Mouse (Mus musculus) NIH3T3 (cell line): ENCODE measurements around the gene Poc1a.

Experiments used
- DNase-seq: peaks from one replicate; pipeline ENCODE4 v3.0.0-alpha.2; 2012; ENCODE audit warnings: low read depth

The Poc1a gene

DNA sequence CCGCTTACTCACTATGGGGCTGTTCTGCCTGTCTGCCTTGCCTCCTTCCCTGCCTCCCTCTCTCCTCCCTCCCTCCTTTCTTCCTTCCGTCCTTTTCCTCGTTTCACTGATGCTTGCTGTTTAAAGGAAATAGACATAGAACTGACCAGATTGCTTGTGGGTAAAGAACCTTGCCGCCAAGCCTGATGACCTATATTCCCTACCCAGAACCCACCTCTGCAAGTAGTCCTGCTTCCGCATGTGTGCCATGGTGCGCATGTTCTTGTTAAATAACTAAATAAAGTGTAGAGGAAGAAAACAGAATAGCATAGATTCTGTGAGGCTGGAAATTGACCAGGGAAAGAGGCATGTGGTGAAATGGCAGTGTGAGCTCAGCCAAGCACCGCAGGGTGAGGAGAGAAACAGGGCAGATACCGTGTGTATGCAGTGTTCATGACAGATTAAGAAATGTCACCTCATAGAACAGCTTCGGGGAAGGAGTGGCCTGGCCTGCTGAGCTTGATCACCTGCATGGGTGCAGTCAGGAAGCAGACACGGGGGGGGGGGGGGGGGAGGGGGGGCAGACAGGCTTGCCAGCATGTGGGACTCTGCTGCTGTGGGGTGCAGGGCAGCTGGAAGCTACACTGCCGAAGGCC lies 20.7 kb downstream of the Poc1a start:
- DNase-seq = no peak

DNA sequence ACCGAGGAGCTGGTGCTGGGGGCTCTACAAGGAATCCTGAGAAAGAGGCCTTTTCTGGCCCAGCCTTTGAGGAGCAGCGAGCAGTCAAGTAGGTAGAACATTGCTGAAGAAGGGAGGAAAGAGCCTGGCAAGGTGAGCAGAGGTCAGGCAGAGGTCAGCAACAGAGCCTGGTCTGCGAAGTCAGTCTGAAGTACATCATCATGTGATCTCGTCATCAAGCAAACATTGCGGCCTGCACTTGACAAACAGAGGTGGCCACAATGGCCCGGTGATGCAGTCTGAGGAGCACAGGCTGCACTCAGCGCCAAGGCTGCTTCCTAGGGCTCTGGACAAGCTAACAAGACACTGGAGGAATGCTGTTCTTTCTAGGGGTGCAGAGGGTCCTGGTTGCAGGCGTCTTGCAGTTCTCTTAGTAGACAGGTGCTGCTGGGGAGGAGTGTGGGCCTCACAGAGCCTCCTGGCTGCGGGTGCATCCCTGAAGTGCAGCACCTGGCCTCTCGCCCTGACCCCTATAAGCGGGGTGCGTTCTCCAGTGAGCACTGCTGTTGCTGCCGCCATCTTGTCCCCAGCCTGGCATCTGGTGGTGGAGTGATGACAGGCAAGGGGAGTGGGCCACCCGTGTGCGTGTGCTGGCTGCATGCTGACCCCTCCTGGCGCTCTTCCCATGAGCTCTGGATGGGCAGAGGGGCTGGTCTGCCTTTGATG lies 21.7 kb downstream of the Poc1a start:
- DNase-seq = no peak

DNA sequence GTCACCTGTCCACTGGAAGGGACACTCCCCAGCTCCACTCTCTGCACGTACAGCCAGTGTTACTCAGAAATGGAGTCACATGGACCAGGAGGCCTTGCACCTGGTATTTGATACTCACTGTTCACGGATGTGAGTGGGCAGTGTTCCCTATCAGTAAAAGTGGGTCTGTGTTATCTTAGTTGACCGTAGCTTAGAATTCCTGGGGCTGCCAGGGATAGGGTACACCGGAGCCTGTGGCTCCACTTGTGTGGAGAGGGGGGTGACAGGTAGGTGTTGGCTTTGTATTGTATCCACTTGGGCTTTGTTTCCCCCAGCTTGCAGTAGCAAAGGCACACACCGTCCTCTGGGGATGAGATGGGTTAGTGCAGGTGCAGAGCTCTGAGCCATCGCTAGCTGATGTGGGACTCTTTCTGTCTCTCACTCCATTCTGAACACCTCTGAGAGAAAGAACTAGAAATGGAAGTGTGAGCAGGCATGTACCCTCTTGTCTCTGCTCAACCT lies 22.6 kb downstream of the Poc1a start:
- DNase-seq = no peak

DNA sequence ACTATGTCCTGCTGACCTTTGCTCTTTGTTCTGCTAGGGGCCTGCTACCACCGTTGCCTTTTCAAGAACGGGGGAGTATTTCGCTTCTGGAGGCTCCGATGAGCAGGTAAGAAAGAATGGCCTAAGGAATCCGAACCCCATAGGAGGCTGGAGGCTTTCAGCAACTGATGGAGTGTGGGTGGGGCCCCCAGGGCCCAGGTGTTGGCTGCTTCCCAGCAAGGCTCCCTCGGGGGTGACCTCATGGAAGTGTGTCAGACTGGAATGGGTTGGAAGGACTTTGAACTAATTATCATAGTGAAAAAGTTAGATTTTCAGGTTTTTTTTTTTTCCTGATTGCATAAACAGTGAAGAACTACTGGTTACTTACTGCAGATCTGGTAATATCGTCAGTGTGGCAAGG lies 24.4 kb downstream of the Poc1a start:
- peak; percentile 42 for DNase-seq

DNA sequence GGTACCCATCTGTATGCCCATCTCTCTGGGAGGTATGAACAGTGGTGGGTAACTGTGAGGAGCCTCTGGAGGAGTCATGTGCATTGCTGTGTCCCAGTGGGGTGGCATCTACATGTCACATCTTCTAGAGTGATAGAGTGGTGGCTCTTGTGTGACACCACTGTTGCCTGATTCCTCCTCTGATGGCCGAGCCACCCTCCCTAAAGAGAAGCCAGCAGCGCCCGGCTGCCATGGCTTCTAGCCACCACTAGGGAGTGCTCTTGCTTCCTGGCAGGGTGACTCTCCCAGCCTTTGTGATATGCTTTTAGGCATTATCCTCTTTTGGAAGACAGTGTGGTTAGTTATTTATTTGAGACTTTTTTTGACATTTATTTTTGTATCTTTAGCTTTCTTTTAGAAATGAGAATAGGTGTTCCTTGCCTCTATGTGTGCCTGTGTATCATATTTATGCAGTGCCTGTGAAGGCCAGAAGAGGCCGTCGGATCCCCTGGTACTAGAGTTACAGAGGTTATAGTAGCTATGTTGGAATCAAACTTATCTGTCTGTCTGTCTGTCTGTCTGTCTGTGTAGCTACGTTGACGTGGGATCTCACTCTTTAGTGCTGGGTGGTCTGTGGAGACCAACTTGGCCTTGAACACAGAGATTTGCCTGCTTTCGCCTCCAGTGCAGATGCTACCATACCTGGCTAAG lies 25.9 kb downstream of the Poc1a start:
- peak; percentile 83 for DNase-seq

DNA sequence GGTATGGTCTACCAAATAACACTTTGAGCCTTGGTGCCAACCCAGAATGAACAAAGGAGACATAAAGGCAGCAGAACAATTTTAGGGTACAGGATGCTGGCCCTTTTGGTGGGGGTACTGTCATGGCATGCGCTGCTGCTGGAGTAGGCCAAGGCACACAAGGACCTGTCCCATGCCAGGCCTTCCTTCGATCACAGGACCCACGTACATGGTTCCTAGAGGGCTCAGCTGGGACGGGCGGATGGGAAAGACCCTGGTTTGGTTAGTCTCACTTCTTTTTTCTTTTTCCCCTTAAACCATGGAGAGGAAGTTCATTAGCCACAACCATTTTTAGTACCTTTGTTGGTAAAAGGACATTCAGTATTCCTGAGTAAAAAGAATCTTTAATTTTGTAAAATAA lies 27.3 kb downstream of the Poc1a start:
- no peak for DNase-seq

DNA sequence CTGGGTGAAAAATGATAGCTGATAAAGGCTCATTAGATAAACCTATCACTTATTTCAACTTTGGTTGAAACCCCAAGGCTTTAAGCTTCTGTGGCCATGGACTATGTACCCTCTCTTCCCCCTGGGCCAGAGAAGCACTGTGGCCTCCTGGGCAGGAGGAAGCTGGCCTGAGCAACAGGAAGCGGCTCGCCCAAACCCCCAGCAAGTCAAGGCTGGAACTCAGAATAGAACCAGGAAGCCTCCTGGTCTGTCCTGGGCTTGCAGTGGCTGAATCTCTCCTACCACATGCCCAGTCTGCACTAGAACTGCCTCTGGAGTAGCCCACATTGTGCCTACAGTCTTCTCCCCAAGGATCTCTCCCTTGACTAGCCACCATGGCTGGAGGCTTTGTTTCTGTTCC lies 27.7 kb downstream of the Poc1a start:
- DNase-seq = no peak

DNA sequence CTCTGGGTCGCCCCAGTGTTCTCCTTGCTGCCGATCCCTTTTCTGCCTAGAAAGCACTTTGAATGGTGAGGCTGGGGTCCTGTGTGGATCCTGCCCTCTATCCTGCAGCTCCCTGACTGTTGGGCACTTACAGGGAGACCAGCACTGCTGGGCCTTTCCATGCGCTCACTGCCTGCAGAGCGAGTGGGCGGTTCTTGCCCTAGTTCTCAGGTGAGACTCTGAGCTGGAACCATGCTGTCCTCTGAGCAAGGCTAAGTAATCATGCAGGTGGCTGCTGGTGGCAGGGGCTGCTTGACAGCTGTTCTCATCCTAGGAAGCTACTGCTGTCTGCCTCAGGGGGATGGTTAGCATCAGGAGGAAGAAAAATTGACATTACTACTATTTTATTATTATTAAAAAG lies 28.1 kb downstream of the Poc1a start:
- no peak for DNase-seq

DNA sequence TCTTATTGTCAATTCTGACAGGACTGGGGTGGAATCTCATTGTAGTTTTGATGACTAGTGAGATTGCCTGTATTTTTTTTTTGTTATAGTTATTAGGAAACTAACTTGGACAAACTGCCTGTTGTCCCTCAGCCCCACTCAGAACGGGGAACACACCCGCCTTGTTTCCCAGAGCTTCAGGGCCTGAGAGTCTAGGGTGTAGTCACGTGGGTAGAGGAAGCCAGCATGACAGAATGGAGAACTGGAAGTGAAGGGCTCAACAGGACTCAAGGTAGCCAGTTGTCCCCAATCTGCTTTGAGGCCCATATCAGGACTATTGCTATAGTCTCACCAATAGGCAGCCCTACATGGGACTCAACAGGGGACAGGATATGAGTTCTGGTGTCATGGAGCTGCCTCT lies 29.0 kb downstream of the Poc1a start:
- DNase-seq = no peak

DNA sequence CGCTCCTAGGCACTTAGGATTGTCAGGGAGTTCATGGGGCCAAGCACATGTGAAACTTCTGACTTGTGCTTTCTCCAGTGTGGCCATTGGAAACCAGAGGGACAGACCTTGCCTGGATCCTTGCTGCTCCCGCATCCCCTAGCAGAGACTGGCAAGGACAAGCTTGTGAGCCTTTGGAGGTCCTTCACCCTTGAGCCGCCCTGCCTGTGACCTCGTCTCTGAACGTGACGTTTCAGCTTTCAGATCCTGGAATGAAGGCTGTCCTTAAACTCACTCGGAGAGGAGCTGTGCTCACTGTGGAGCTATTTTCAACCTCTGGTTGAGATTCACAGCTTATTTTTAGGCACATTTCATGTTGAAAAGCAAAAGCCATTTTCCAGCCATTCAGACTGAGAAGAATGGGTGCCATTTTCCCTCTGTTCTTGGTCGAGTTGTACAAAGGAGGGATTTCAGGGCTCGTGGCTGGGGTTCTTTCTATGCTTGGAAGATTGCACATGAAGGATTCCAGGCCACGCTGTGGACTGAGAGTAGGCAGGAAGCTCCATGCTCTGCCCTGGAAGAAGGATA lies 30.8 kb downstream of the Poc1a start:
- no peak for DNase-seq

DNA sequence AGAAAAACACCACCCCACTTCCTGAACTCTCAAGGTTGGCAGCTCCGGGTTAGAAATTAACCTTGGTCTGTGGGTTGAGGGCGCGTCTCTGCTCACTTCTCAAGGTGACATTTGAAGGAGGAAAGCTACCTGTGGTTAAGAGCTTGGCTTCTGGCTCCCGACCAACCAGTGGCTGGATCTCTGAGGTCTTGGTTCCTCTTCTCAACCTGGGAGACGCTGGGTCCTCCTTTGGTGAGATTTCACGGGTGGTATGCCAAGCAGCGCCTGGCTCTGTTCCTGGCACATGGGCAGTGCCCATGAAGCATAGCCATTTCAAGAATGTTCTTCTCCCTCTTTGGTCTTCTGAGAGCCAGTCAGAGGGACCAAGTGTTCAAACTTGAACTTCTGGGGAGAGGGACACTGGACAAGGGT lies 32.1 kb downstream of the Poc1a start:
- DNase-seq = no peak

DNA sequence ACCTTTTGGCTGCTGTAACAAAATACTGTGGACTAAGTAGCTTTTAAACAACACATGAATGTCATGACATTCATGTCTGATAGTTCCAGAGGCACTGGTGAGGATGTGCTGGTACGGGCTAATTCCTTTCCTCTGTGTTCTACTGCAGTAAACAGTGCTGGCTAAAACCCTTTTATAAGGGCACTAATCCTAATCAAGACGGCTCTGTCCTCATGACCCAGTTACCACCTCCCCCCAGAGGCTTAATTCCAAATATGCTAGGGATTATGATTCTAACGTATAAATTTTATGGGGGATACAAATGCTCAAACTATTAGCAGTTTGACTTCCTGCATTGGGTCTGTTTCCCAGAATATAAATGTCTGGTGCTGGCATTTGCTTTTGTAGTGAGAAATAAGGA lies 33.3 kb downstream of the Poc1a start:
- DNase-seq = no peak

DNA sequence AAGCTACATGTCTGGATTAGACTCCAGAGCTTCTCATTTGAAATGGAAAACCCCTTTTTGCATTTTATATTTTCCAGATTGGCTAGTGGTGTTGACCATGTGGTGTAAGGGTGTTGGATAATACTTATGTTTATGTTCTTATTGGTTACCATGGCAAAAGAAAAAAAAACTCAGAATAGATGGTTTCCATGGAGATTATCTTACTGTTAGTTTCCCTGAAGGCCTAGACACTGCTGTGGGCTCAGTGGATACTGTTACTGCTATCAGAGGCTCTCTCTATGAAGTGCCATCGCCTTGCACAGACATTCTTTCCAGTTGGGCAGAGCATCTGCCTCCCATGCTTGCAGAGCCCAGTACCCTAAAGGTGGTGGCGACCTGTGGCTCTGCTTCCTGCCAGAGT lies 37.2 kb downstream of the Poc1a start:
- DNase-seq = peak; percentile 37

DNA sequence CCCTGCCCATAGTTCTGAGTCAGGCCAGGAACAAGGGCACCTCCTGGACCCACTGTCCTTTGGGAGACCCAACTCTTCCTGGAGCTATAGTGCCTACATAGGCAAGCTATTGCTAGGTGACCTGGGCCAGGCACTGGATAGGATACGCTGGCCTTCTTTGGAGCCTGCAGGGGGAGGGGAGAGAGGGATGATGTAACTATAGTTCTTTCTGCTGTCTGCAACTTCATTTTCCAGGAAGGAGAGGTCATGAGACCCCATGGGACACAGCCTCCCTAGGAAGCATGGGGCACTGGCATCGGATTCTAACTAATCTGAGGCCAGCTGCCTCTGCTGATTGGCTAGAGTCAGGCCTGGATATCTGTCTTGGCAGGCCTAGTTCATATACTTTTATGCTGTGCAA lies 38.2 kb downstream of the Poc1a start:
- no peak for DNase-seq

DNA sequence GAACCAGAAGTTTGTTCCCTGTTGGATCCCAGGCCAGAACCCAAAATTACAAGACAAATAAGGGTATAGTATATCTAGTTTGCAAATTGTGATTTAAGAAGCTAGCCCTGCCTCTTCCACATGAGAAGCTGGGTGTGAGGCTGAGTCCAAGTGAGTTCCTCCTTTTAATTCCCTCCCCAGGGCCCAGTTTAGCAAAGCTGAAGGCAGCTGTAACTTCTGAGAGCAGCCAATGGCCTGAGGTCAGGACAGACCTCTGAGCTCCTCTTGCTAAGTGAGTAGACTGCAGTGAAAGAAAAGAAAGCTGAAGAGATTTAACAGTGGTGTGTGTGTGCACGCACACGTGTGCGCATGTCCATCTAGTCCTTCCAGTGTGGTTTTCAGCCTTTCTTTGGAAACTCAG lies 41.6 kb downstream of the Poc1a start:
- DNase-seq = peak; percentile 24

DNA sequence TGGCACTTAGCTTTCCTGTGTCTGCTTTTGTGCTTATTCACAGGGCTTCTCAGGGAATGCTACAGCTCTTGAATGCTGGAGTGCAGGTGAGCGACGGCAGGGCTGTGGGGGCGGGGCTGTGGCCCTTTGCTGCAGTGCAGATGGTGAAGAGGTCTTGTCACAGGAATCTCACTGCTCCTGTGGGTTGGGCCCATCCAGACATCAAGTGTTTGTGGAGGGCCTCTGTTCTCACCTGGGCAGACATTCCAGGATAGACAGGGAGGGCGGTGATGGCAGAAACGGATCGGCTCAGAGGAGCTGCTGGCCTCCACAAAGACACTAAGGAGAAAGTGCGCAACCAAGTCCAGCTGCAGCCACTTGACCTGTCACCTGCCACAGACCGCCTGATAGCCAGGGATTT lies 45.4 kb downstream of the Poc1a start:
- no peak for DNase-seq

DNA sequence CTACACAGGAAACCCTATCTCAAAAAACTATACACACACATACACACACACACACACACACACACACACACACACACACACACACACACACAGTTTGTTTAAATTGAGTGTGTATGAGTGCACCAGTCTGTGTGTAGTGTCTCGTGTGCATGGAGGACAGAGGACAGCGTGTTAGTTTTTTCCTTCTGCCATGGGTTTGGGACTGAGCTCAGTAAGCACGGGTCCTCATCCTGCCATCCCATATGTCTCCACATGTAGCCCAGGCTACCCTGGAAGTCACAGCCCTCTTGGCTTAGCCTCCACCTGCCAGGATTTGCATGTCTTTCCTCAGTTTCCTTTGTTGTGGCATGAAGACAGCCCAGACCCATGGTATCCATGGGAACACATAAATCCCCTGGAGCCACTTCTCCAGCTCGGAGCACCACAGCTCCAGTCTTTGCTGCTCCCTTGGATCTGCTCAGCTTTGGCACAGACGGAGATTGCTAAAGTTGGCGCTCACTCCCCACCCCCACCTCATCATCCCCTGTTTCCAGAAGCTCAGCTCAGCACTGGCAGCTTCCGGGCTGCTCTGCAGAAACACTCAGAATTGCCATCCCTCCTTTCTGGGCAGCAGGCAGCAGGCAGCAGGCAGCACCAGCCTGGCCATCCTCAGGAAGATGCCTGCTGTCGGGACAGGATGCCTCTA lies 46.4 kb downstream of the Poc1a start:
- no peak for DNase-seq

DNA sequence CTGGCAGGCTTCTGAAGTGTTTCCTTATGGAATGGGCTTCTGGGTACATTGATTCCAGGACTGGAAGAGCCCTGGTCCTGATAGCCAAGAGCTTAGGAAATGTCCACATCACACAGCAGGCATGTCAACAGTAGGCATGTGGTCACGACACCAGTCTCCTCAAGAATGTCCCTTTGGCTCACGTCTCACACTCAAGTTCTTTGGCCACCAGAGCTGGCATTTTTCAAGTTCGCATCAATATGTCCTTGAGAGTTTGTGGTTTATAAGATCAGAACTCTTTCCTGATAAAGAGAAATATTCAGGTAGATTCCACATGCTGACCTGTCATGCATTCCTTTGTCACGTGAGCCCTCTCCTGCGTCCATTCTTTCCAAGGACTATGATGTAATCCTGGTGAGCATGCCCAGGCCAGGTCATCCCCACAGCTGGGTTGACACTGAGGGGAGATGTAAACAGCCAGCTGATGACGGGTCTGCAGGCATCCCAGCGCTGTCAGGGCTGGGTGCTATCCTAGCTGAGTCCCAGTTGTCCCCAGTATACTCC lies 47.3 kb downstream of the Poc1a start:
- DNase-seq = no peak

DNA sequence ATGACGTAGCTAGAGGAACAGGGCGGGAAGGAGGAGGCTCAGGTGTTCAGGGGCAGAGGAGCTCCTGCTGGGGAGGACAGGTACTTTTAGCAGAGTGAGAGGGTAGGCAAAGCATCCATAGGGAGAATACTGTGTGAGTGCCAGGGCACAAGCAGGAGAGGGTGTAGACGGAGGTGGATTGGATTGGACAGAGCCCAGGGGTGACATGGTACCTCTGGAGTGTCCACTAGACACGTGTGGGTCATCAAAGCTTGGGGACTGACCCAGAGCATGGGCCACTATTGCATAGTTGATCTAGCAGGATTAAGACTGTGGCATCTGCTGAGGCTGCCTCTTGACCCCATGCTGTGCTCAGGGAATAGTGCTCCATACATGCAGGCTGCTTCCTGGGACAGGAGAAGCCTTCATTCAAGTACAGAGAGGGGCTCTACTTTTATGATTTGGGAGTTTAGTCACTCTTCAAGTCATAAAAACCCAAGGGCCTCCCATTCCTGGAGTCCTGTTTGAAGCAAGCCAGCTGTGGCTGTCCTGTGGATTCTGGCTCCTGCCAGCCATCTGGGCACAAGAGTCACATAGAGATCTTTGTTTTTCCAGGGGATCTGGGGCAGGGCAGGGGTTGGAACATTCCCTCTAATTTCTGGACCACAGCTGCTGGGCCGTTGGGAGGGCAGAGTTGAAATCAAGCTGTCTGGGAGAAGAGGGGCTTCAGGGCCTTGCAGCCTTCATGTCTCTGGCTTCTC lies 48.1 kb downstream of the Poc1a start:
- no peak for DNase-seq

DNA sequence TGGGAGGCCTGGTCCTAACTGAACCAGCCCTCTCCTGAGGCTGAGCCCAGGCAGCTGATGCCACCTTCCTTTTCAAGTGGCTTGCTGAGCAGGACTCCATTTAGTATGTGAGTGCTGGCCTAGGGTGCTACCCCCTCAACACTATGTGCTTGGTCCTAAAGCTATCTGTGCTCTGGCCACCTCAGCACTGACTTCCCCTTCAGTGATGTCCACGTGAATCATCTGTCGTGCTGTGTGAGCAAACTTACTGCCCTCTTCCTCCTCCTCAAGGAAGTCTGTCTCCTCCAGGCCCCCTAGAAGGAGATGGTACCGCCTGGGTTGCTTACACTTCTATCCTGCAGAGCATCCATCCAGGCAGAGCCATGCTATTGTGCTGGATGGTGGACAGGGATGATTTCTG lies 51.9 kb downstream of the Poc1a start:
- peak; percentile 21 for DNase-seq

DNA sequence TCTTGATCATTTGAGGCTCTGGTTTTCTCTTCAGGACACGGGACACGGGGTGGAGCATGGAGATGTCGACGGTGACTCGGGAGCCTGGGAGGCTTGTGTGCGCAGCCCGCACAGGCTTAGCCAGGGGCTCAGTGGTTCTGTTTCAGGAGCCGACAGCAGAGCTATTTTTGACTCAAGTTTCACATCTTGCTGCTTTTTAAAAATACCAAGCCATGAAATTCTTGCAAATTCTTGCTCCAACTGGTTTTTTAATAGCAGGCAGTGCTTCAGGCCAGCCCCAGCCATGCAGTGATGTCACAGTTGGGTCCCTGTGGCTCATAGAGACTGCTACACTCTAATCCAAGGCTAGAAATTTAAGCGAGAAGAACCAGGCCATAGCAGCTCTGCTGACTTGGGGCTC lies 56.8 kb downstream of the Poc1a start:
- DNase-seq = no peak
